9 mouse cellular contexts compared by ENCODE assay signal in genomic region chr10:110733343-110733742, GRCm38 (mm10). TPM values are rescaled to one million over a fixed set of nuclear protein-coding genes. Genes with fewer than 3 reads are reported as not detected.
A peak's percentile ranks its signal among the peaks of the same experiment; 100 is the strongest.
DNase-seq lines count a peak whose midpoint lies in the region; ATAC-seq and TF ChIP-seq lines count a peak whose summit lies in the region.
"Had no signal": no experiment of that assay in that cellular context is flagged by ENCODE, and none has a peak within 500 bp of the region (broad histone marks: within the 10 kb centered on the region; RNA-seq: fewer than 3 reads in every experiment).

No protein-coding gene starts in this region.

- H3K27ac ChIP-seq in bone marrow macrophage, adult 2 months (ENCODE audit: insufficient read depth, low read depth, low read length) = no peak overlapping the region
- no peak overlapping the region for H3K27ac ChIP-seq in embryonic fibroblast, embryonic 13.5 days (ENCODE audit: insufficient read depth, low read length)
- no peak overlapping the region for H3K27ac ChIP-seq in lung, postnatal 0 days (ENCODE audit: low read length)
- H3K27ac ChIP-seq: neural tube, embryonic 13.5 days had no signal

- TF ChIP-seq EP300 in lung, postnatal 0 days (IDR thresholded peaks at IDR 0.05) = no peak

- DNase-seq in gastrocnemius, adult 18-20 months (ENCODE audit: low spot score) = peak; percentile 53
- DNase-seq in gastrocnemius, postnatal 25 days = no peak
- DNase-seq in layer of hippocampus, postnatal 10 days (ENCODE audit: low spot score in 2 of 2) = peak; percentile 73 to 77
- peak; percentile 84 for DNase-seq in lung, postnatal 0 days (ENCODE audit: low spot score)
- peak; percentile 79 to 86 for DNase-seq in right cerebral cortex, adult 2 months (ENCODE audit: low spot score in 2 of 2)

- H3K4me2 ChIP-seq in lung, postnatal 0 days (replicated peaks; ENCODE audit: low read depth, low read length) = no peak overlapping the region
- H3K4me2 ChIP-seq: neural tube, embryonic 13.5 days had no signal

- no peaks in the 10 kb centered on the region for H3K27me3 ChIP-seq in lung, postnatal 0 days (replicated peaks; ENCODE audit: insufficient read depth, low read length)
- H3K27me3 ChIP-seq: neural tube, embryonic 13.5 days had no signal

- H3K9ac ChIP-seq in lung, postnatal 0 days (replicated peaks; ENCODE audit: low read depth) = no peak overlapping the region
- H3K9ac ChIP-seq: neural tube, embryonic 13.5 days had no signal

- no peak for TF ChIP-seq POLR2A in bone marrow macrophage, adult 2 months (IDR thresholded peaks at IDR 0.05; ENCODE audit: borderline replicate concordance, low read depth, low read length)
- no peak for TF ChIP-seq POLR2A in embryonic fibroblast, embryonic 13.5 days (IDR thresholded peaks at IDR 0.05; ENCODE audit: low read depth, low read length)

- TF ChIP-seq CTCF in bone marrow macrophage, adult 2 months (IDR thresholded peaks at IDR 0.05; ENCODE audit: low read depth, low read length) = peak; percentile 55
- peak; percentile 35; the same call in 1 of the 2 replicates for TF ChIP-seq CTCF in embryonic fibroblast, embryonic 13.5 days (IDR thresholded peaks at IDR 0.05; ENCODE audit: borderline replicate concordance, insufficient read depth, low read length)
- TF ChIP-seq CTCF in lung, postnatal 0 days (IDR thresholded peaks at IDR 0.05) = peak; percentile 88

- WGBS in lung, postnatal 0 days = 21% methylated on average over 6 of the region's 6 CpGs

- H3K4me1 ChIP-seq in bone marrow macrophage, adult 2 months (ENCODE audit: control insufficient read depth, insufficient read depth, low read length) = no peaks in the 10 kb centered on the region
- H3K4me1 ChIP-seq in embryonic fibroblast, embryonic 13.5 days (ENCODE audit: control insufficient read depth, insufficient read depth, low read length) = no peaks in the 10 kb centered on the region
- H3K4me1 ChIP-seq in lung, postnatal 0 days (ENCODE audit: insufficient read depth, low read depth, low read length) = no peaks in the 10 kb centered on the region
- H3K4me1 ChIP-seq: neural tube, embryonic 13.5 days had no signal

- H3K9me3 ChIP-seq in lung, postnatal 0 days (ENCODE audit: low read length) = no peaks in the 10 kb centered on the region
- H3K9me3 ChIP-seq: neural tube, embryonic 13.5 days had no signal

- no peak overlapping the region for H3K4me3 ChIP-seq in bone marrow macrophage, adult 2 months (ENCODE audit: insufficient read depth, low read length)
- no peak overlapping the region for H3K4me3 ChIP-seq in embryonic fibroblast, embryonic 13.5 days (ENCODE audit: insufficient read depth, low read length)
- H3K4me3 ChIP-seq in lung, postnatal 0 days (ENCODE audit: low read depth, low read length) = no peak overlapping the region
- H3K4me3 ChIP-seq: neural tube, embryonic 13.5 days had no signal

- no peaks in the 10 kb centered on the region for H3K36me3 ChIP-seq in lung, postnatal 0 days (ENCODE audit: insufficient read depth, low read length)
- H3K36me3 ChIP-seq: neural tube, embryonic 13.5 days had no signal

- peak; percentile 96 to 97 for ATAC-seq in hematopoietic stem cell, adult 5-6 weeks (replicated peaks in 1 of 2; ENCODE audit: insufficient read depth in 1 of 2, low FRiP score in 2 of 2, low TSS enrichment in 1 of 2, low read depth in 1 of 2, poor library complexity in 2 of 2, severe bottlenecking in 2 of 2)
- peak; percentile 62; the same call in 1 of the 2 replicates for ATAC-seq in lung, postnatal 0 days

RNA-seq across cellular contexts. Expression of gene E2f7, which starts 11.9 kb away (rescaled TPM):
- 1 to 10 TPM in 1 of 2 experiments, under 1 TPM in 1; 0.27 to 1.0 TPM for total RNA-seq in gastrocnemius, adult 18-20 months (2021)
- total RNA-seq in gastrocnemius, postnatal 25 days (2021) = 1 to 10 TPM in 1 of 2 experiments, under 1 TPM in 1; 0.56 to 1.2 TPM
- 6.2 and 6.9 TPM in 2 replicates for polyA plus RNA-seq in bone marrow macrophage, adult 2 months (2012; ENCODE audit: insufficient read depth, insufficient read length, missing spikeins)
- 10.9 and 14.1 TPM in 2 replicates for polyA plus RNA-seq in embryonic fibroblast, embryonic 13.5 days (2011; ENCODE audit: insufficient read length, low read depth, missing spikeins)
- 6.3 and 9.4 TPM in 2 replicates for total RNA-seq in hematopoietic stem cell, adult 5-6 weeks (2017)
- 1 to 10 TPM; 1.7 to 2.1 TPM for total RNA-seq in layer of hippocampus, postnatal 10 days (2021)
- 4.8 and 5.0 TPM in 2 replicates for polyA plus RNA-seq in lung, postnatal 0 days (2015; fragmentation: Nextera tagmentation; extraction: Ambion mirVana)

Comparison
In these comparisons a context has a peak if more than half of its experiments do, and no peak if none do; other contexts are left out.
1. CTCF ChIP-seq: peak in every context shown above with its lines; median percentile 88 in lung, postnatal 0 days; 55 in bone marrow macrophage, adult 2 months; 35 in embryonic fibroblast, embryonic 13.5 days.